Mouse (Mus musculus) lung, postnatal 0 days (tissue): ENCODE data around the gene Grxcr1.

Experiments used
- CTCF ChIP-seq: IDR thresholded peaks from 2 replicates; pipeline ENCODE4 v1.5.1; 2016; ENCODE audit warnings: antibody characterized with exemption, mild to moderate bottlenecking
- EP300 ChIP-seq: IDR thresholded peaks from 2 replicates; pipeline ENCODE4 v1.6.1; 2016; ENCODE audit warnings: antibody characterized with exemption, mild to moderate bottlenecking, control low read depth

DNA sequence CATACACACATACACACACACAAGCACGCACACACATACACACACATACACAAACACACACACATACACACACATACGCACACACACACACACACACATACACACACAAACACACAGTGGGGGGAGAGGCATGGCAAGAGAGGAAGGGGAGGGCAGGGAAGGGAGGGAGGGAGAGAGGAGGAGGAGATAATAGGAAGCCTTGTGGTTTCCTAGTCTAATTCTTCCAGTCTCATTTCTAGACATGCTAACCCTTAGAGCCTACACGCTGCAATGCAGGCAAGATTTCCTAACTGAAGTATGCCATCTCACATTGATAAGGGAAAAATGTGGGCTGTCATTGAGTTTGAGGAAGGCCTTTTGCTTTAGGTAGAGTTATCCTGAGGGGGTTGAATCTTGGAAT lies 25.9 kb downstream of the Grxcr1 start:
- no peak for TF ChIP-seq EP300
- TF ChIP-seq CTCF, result no peak
